Mouse (Mus musculus): Measurements from ENCODE around the gene Pih1d1. TPM values are rescaled to one million over a fixed set of nuclear protein-coding genes. Genes with fewer than 3 reads are reported as not detected.
"Not testable (repeated sequence)": the region's sequence is repeated elsewhere in the genome, so short reads cannot be mapped to it uniquely, and the experiment has no call there.

Gene Pih1d1
- 86.2 and 87.7 TPM in 2 replicates for polyA plus RNA-seq (2014; fragmentation: Nextera tagmentation; extraction: Ambion mirVana)

GRCm38 (mm10) chr7:45154096-45154992 is at the start of gene Pih1d1, which contains the start of gene Aldh16a1:
Gene Pih1d1 (plus strand): TSS chr7:45154303.
Gene Aldh16a1 (minus strand): TSS chr7:45154584.
- DNase-seq (ENCODE audit: low spot score) (peak; percentile 99), ATAC-seq (replicated peaks; ENCODE audit: low FRiP score) (peak; percentile 95)
- Histone ChIP-seq H3K27ac (ENCODE audit: low read depth, low read length) (peak within 1 kb of the TSS; percentile 93), H3K9ac (ENCODE audit: low read depth, low read length) (peak within 1 kb of the TSS; percentile 82), H3K9me3 (ENCODE audit: control insufficient read depth, low read length) (no peaks in the 10 kb centered on the region), H3K27me3 (replicated peaks; ENCODE audit: control insufficient read depth, insufficient read depth, low read length) (no peaks in the 10 kb centered on the region), H3K4me1 (replicated peaks; ENCODE audit: control insufficient read depth, insufficient read depth, low read length) (peaks cover 12% of the 10 kb centered on the region), H3K4me3 (ENCODE audit: low read depth, low read length) (peak within 1 kb of the TSS; percentile 71), H3K36me3 (ENCODE audit: control insufficient read depth, insufficient read depth, low read length) (0 out of 2 replicates have a peak, but pooled peaks cover 2% of the 10 kb centered on the region), H3K4me2 (peak within 1 kb of the TSS; percentile 70)
- WGBS, result 3% methylated on average over 69 of the region's 69 CpGs

- DNase-seq (ENCODE audit: low spot score), result no peak
- H3K36me3 ChIP-seq (ENCODE audit: control insufficient read depth, insufficient read depth, low read length), result no peaks in the 10 kb centered on the region
- WGBS, result 71% methylated on average over 5 of the region's 5 CpGs
Observed at GRCm38 (mm10) chr7:45104941-45105340, 49.2 kb upstream of the Pih1d1 start.

GRCm38 (mm10) chr7:45105491-45105890 is 48.6 kb upstream of the Pih1d1 start:
- H3K4me1 ChIP-seq (replicated peaks; ENCODE audit: control insufficient read depth, insufficient read depth, low read length), result peaks cover 6% of the 10 kb centered on the region
- DNase-seq (ENCODE audit: low spot score), result no peak
- no peaks in the 10 kb centered on the region for H3K9me3 ChIP-seq (ENCODE audit: control insufficient read depth, low read length)
- no peaks in the 10 kb centered on the region for H3K36me3 ChIP-seq (ENCODE audit: control insufficient read depth, insufficient read depth, low read length)
- no peak overlapping the region for H3K9ac ChIP-seq (ENCODE audit: low read depth, low read length)
- WGBS, result 78% methylated on average over 8 of the region's 8 CpGs
- H3K4me2 ChIP-seq, result no peak overlapping the region
- no peak for ATAC-seq (replicated peaks; ENCODE audit: low FRiP score)
- H3K4me3 ChIP-seq (ENCODE audit: low read depth, low read length), result no peak overlapping the region
- H3K27me3 ChIP-seq (replicated peaks; ENCODE audit: control insufficient read depth, insufficient read depth, low read length), result no peaks in the 10 kb centered on the region
- H3K27ac ChIP-seq (ENCODE audit: low read depth, low read length), result no peak overlapping the region

More at GRCm38 (mm10) chr7:45104941-45105340, 49.2 kb upstream of the Pih1d1 start:
- no peak overlapping the region for H3K9ac ChIP-seq (ENCODE audit: low read depth, low read length)
- H3K4me1 ChIP-seq (replicated peaks; ENCODE audit: control insufficient read depth, insufficient read depth, low read length), result peaks cover 6% of the 10 kb centered on the region
- H3K4me3 ChIP-seq (ENCODE audit: low read depth, low read length), result no peak overlapping the region
- no peak for ATAC-seq (replicated peaks; ENCODE audit: low FRiP score)
- no peak overlapping the region for H3K4me2 ChIP-seq
- H3K27me3 ChIP-seq (replicated peaks; ENCODE audit: control insufficient read depth, insufficient read depth, low read length), result no peaks in the 10 kb centered on the region
- no peaks in the 10 kb centered on the region for H3K9me3 ChIP-seq (ENCODE audit: control insufficient read depth, low read length)
- H3K27ac ChIP-seq (ENCODE audit: low read depth, low read length), result no peak overlapping the region

GRCm38 (mm10) chr7:45106441-45106840 is 47.7 kb upstream of the Pih1d1 start:
- Histone ChIP-seq H3K4me1 (replicated peaks; ENCODE audit: control insufficient read depth, insufficient read depth, low read length) (peaks cover 6% of the 10 kb centered on the region), H3K9ac (ENCODE audit: low read depth, low read length) (no peak overlapping the region), H3K9me3 (ENCODE audit: control insufficient read depth, low read length) (no peaks in the 10 kb centered on the region), H3K36me3 (ENCODE audit: control insufficient read depth, insufficient read depth, low read length) (no peaks in the 10 kb centered on the region), H3K4me3 (ENCODE audit: low read depth, low read length) (no peak overlapping the region), H3K4me2 (no peak overlapping the region), H3K27me3 (replicated peaks; ENCODE audit: control insufficient read depth, insufficient read depth, low read length) (no peaks in the 10 kb centered on the region), H3K27ac (ENCODE audit: low read depth, low read length) (no peak overlapping the region)
- DNase-seq (ENCODE audit: low spot score) (no peak), ATAC-seq (replicated peaks; ENCODE audit: low FRiP score) (no peak)
- 63% methylated on average over 6 of the region's 6 CpGs for whole genome bisulfite sequencing

- no peak overlapping the region for H3K4me2 ChIP-seq
- no peak overlapping the region for H3K4me3 ChIP-seq (ENCODE audit: low read depth, low read length)
- no peak for ATAC-seq (replicated peaks; ENCODE audit: low FRiP score)
- H3K9ac ChIP-seq (ENCODE audit: low read depth, low read length), result no peak overlapping the region
- no peaks in the 10 kb centered on the region for H3K36me3 ChIP-seq (ENCODE audit: control insufficient read depth, insufficient read depth, low read length)
- peaks cover 6% of the 10 kb centered on the region for H3K4me1 ChIP-seq (replicated peaks; ENCODE audit: control insufficient read depth, insufficient read depth, low read length)
- H3K27me3 ChIP-seq (replicated peaks; ENCODE audit: control insufficient read depth, insufficient read depth, low read length), result no peaks in the 10 kb centered on the region
- H3K9me3 ChIP-seq (ENCODE audit: control insufficient read depth, low read length), result no peaks in the 10 kb centered on the region
- no peak overlapping the region for H3K27ac ChIP-seq (ENCODE audit: low read depth, low read length)
- 46% methylated on average over 5 of the region's 5 CpGs for WGBS
- no peak for DNase-seq (ENCODE audit: low spot score)
Observed at GRCm38 (mm10) chr7:45107052-45107645, 47.0 kb upstream of the Pih1d1 start.

GRCm38 (mm10) chr7:45110089-45110488 is 44.0 kb upstream of the Pih1d1 start:
- not testable (repeated sequence) for H3K4me2 ChIP-seq; H3K27me3 ChIP-seq (replicated peaks; ENCODE audit: control insufficient read depth, insufficient read depth, low read length); ATAC-seq (replicated peaks; ENCODE audit: low FRiP score); H3K9ac ChIP-seq (ENCODE audit: low read depth, low read length); H3K9me3 ChIP-seq (ENCODE audit: control insufficient read depth, low read length); H3K36me3 ChIP-seq (ENCODE audit: control insufficient read depth, insufficient read depth, low read length); H3K27ac ChIP-seq (ENCODE audit: low read depth, low read length); DNase-seq (ENCODE audit: low spot score); H3K4me3 ChIP-seq (ENCODE audit: low read depth, low read length)
- WGBS, result 78% methylated on average over 4 of the region's 4 CpGs
- H3K4me1 ChIP-seq (replicated peaks; ENCODE audit: control insufficient read depth, insufficient read depth, low read length), result peaks cover 15% of the 10 kb centered on the region

GRCm38 (mm10) chr7:45111940-45112339 is 42.2 kb upstream of the Pih1d1 start:
- ATAC-seq (replicated peaks; ENCODE audit: low FRiP score) (no peak), DNase-seq (ENCODE audit: low spot score) (no peak)
- H3K4me1 ChIP-seq (replicated peaks; ENCODE audit: control insufficient read depth, insufficient read depth, low read length), result peaks cover 18% of the 10 kb centered on the region
- 58% methylated on average over 2 of the region's 2 CpGs for WGBS
- no peaks in the 10 kb centered on the region for H3K27me3 ChIP-seq (replicated peaks; ENCODE audit: control insufficient read depth, insufficient read depth, low read length)
- H3K9ac ChIP-seq (ENCODE audit: low read depth, low read length), result no peak overlapping the region
- no peaks in the 10 kb centered on the region for H3K36me3 ChIP-seq (ENCODE audit: control insufficient read depth, insufficient read depth, low read length)
- H3K27ac ChIP-seq (ENCODE audit: low read depth, low read length), result no peak overlapping the region
- H3K4me2 ChIP-seq, result no peak overlapping the region; the same call in 1 of the 2 replicates
- H3K4me3 ChIP-seq (ENCODE audit: low read depth, low read length), result no peak overlapping the region
- no peaks in the 10 kb centered on the region for H3K9me3 ChIP-seq (ENCODE audit: control insufficient read depth, low read length)

GRCm38 (mm10) chr7:45112529-45112928 is 41.6 kb upstream of the Pih1d1 start:
- H3K27ac ChIP-seq (ENCODE audit: low read depth, low read length), result no peak overlapping the region
- DNase-seq (ENCODE audit: low spot score) (no peak), ATAC-seq (replicated peaks; ENCODE audit: low FRiP score) (no peak)
- no peaks in the 10 kb centered on the region for H3K9me3 ChIP-seq (ENCODE audit: control insufficient read depth, low read length)
- peaks cover 18% of the 10 kb centered on the region for H3K4me1 ChIP-seq (replicated peaks; ENCODE audit: control insufficient read depth, insufficient read depth, low read length)
- 41% methylated on average over 3 of the region's 3 CpGs for WGBS
- H3K27me3 ChIP-seq (replicated peaks; ENCODE audit: control insufficient read depth, insufficient read depth, low read length), result no peaks in the 10 kb centered on the region
- H3K4me2 ChIP-seq, result no peak overlapping the region
- no peaks in the 10 kb centered on the region for H3K36me3 ChIP-seq (ENCODE audit: control insufficient read depth, insufficient read depth, low read length)
- H3K4me3 ChIP-seq (ENCODE audit: low read depth, low read length), result no peak overlapping the region
- no peak overlapping the region for H3K9ac ChIP-seq (ENCODE audit: low read depth, low read length)

Measured in liver, embryonic 11.5 days (tissue).